Mouse (Mus musculus) intestine, postnatal 0 days (tissue): Measurements from ENCODE around the gene Myof. TPM values are rescaled to one million over a fixed set of nuclear protein-coding genes. Genes with fewer than 3 reads are reported as not detected.

ENCODE experiments used
- ATAC-seq: fragments of 200-750 bp; cut with Nextera tagmentation; 2 replicates; pipeline ENCODE4 v1.8.0; 2017; ENCODE audit warnings: mild to moderate bottlenecking, moderate TSS enrichment, moderate library complexity
- H3K27ac ChIP-seq: fragments of 300-500 bp; sonication (generic); 2 replicates; pipeline ENCODE4 v1.5.1; 2014; ENCODE audit warnings: mild to moderate bottlenecking, low read depth, low read length, moderate library complexity
- H3K27me3 ChIP-seq: fragments of 300-500 bp; sonication (generic); replicated peaks from 2 replicates; pipeline ENCODE4 v1.6.1; 2014; ENCODE audit warnings: low read length, mixed read lengths; ENCODE audit not compliant: control insufficient read depth, insufficient read depth
- H3K36me3 ChIP-seq: fragments of 300-500 bp; sonication (generic); 2 replicates; pipeline ENCODE4 v1.6.1; 2014; ENCODE audit warnings: mild to moderate bottlenecking, moderate library complexity; ENCODE audit not compliant: control insufficient read depth, insufficient read depth
- H3K4me1 ChIP-seq: fragments of 300-500 bp; sonication (generic); replicated peaks from 2 replicates; pipeline ENCODE4 v1.6.1; 2014; ENCODE audit warnings: antibody characterized with exemption, low read length, mixed read lengths; ENCODE audit not compliant: control insufficient read depth, insufficient read depth
- H3K4me2 ChIP-seq: fragments of 300-500 bp; sonication (generic); replicated peaks from 2 replicates; pipeline ENCODE4 v1.6.1; 2014; ENCODE audit warnings: low read depth, mild to moderate bottlenecking, moderate library complexity
- H3K4me3 ChIP-seq: fragments of 300-500 bp; sonication (generic); 2 replicates; pipeline ENCODE4 v1.5.1; 2014; ENCODE audit warnings: low read depth, low read length
- H3K9ac ChIP-seq: fragments of 300-500 bp; sonication (generic); 2 replicates; pipeline ENCODE4 v1.6.1; 2014; ENCODE audit warnings: mild to moderate bottlenecking, low read depth, low read length
- H3K9me3 ChIP-seq: fragments of 300-500 bp; sonication (generic); 2 replicates; pipeline ENCODE4 v1.6.1; 2016; ENCODE audit warnings: mixed run types; ENCODE audit not compliant: control insufficient read depth
- CTCF ChIP-seq: sonication (generic); IDR thresholded peaks from 2 replicates; pipeline ENCODE4 v1.5.1; 2016; ENCODE audit warnings: low read depth, mild to moderate bottlenecking, control low read depth, antibody characterized with exemption, moderate library complexity
- WGBS: fragments of 180-500 bp; shearing (Covaris S2); extraction: QIAGEN DNeasy Blood & Tissue Kit; methylation state at CpG from one replicate; pipeline ENCODE4 v1.1.7; 2014; 5-methylcytosine and 5-hydroxymethylcytosine counted together
- polyA plus RNA-seq: library from polyadenylated mRNA; unstranded; fragments of >200 nt; fragmentation: Nextera tagmentation; extraction: Ambion mirVana; gene quantifications from 2 replicates; pipeline ENCODE4 v1.2.1, GENCODE M21; 2015

Gene Myof
- polyA plus RNA-seq, 1 experiment from 2014 or later, result 5.9 TPM

GRCm38 (mm10) chr19:37860267-37860666 lies 183.1 kb downstream of the Myof start:
- H3K4me3 ChIP-seq, result no peak overlapping the region
- H3K36me3 ChIP-seq, result no peaks in the 10 kb centered on the region
- no peak overlapping the region for H3K4me2 ChIP-seq
- no peak for ATAC-seq
- no peaks in the 10 kb centered on the region for H3K27me3 ChIP-seq
- no peak overlapping the region for H3K9ac ChIP-seq
- no peak overlapping the region for H3K27ac ChIP-seq
- no peaks in the 10 kb centered on the region for H3K4me1 ChIP-seq
- no peak for TF ChIP-seq CTCF
- WGBS, result 79% methylated on average over 1 of the region's 1 CpGs
- no peaks in the 10 kb centered on the region for H3K9me3 ChIP-seq

GRCm38 (mm10) chr19:37858406-37859081 lies 184.8 kb downstream of the Myof start:
- TF ChIP-seq CTCF, result no peak
- no peaks in the 10 kb centered on the region for H3K36me3 ChIP-seq
- no peak overlapping the region for H3K4me2 ChIP-seq
- ATAC-seq, result no peak
- no peaks in the 10 kb centered on the region for H3K27me3 ChIP-seq
- no peak overlapping the region for H3K27ac ChIP-seq
- H3K4me1 ChIP-seq, result no peaks in the 10 kb centered on the region
- H3K9me3 ChIP-seq, result no peaks in the 10 kb centered on the region
- whole genome bisulfite sequencing, result 44% methylated on average over 7 of the region's 7 CpGs
- no peak overlapping the region for H3K9ac ChIP-seq
- H3K4me3 ChIP-seq, result no peak overlapping the region

- Histone ChIP-seq H3K9ac (no peak overlapping the region), H3K36me3 (no peaks in the 10 kb centered on the region), H3K4me3 (no peak overlapping the region), H3K9me3 (no peaks in the 10 kb centered on the region), H3K4me2 (no peak overlapping the region), H3K27ac (no peak overlapping the region), H3K4me1 (no peaks in the 10 kb centered on the region), H3K27me3 (no peaks in the 10 kb centered on the region)
- no peak for TF ChIP-seq CTCF
- 85% methylated on average over 1 of the region's 1 CpGs for WGBS
- no peak for ATAC-seq
Observed at GRCm38 (mm10) chr19:37852056-37852455, 191.3 kb downstream of the Myof start.

- ATAC-seq, result no peak
- H3K36me3 ChIP-seq, result no peaks in the 10 kb centered on the region
- no peak overlapping the region for H3K27ac ChIP-seq
- H3K27me3 ChIP-seq, result no peaks in the 10 kb centered on the region
- no peak overlapping the region for H3K4me2 ChIP-seq
- no peaks in the 10 kb centered on the region for H3K9me3 ChIP-seq
- H3K9ac ChIP-seq, result no peak overlapping the region
- no peaks in the 10 kb centered on the region for H3K4me1 ChIP-seq
- no peak overlapping the region for H3K4me3 ChIP-seq
- 20% methylated on average over 9 of the region's 9 CpGs for WGBS
- no peak for TF ChIP-seq CTCF
Observed at GRCm38 (mm10) chr19:37851590-37852038, 191.8 kb downstream of the Myof start.

Other genes starting within 250 kb of the Myof start
- gene Cep55, start 11.4 kb upstream of the Myof start, polyA plus RNA-seq, result 7.1 and 8.2 TPM in 2 replicates
- gene Ffar4, start 53.5 kb upstream of the Myof start, polyA plus RNA-seq, result 4.7 and 5.3 TPM in 2 replicates
- gene Rbp4, start 81.7 kb upstream of the Myof start, polyA plus RNA-seq, result 15.7 and 16.8 TPM in 2 replicates
- 0.25 and 0.60 TPM in 2 replicates for gene Pde6c, start 89.2 kb upstream of the Myof start, polyA plus RNA-seq
- 18.1 and 19.0 TPM in 2 replicates for gene Fra10ac1, start 180.6 kb upstream of the Myof start, polyA plus RNA-seq
- gene Lgi1, start 221.0 kb upstream of the Myof start, polyA plus RNA-seq, result 0.76 and 0.91 TPM in 2 replicates